In the genomic region with DNA sequence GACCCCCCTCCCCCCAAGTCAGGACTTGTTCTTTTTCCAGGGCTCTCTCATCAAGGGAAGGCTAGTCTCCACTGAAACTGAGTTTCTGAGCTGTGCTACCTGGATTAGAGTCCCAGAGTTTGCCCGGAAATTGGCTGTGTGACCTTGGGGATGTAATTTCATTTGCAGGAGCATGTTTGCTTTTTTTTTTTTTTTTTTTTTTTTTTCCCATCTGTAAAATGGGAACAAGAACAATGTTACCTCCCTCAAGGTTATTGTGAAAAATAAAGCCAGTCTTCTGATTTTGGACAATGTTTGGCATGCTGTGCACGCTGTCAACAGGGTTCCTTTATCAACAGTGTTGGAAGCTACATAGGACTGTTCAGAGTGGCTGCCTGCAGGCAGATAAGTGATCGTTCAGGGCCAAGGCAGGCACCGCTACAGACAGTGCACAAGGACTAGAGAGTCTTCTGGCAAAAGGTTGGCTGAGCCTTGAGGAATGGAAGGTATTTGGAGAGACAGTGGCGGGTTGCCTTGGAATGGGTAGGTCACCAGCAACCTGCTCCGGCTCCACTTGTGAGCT, we compare ENCODE assay signal across 9 mouse cellular contexts. TPM values are rescaled to one million over a fixed set of nuclear protein-coding genes. Genes with fewer than 3 reads are reported as not detected.
DNase-seq lines count a peak whose midpoint lies in the region; ATAC-seq and TF ChIP-seq lines count a peak whose summit lies in the region.
"Had no signal": no experiment of that assay in that cellular context is flagged by ENCODE, and none has a peak within 500 bp of the region (broad histone marks: within the 10 kb centered on the region; RNA-seq: fewer than 3 reads in every experiment).

No protein-coding gene starts in this region.

- H3K4me3 ChIP-seq in gastrocnemius, adult 2 months = peak overlapping the region; percentile 96
- H3K4me3 ChIP-seq in CH12.LX (replicated peaks in 1 of 3; ENCODE audit: low read depth in 2 of 3, low read length in 2 of 3, poor library complexity in 1 of 3) = peak overlapping the region; percentile 73 to 86 (median 75)
- H3K4me3 ChIP-seq in forebrain, embryonic 14.5 days (ENCODE audit: low read depth, low read length) = peak overlapping the region; percentile 94
- H3K4me3 ChIP-seq in liver, embryonic 16.5 days (ENCODE audit: low read depth, low read length) = peak overlapping the region; percentile 91

- no peak for TF ChIP-seq RAD21 in CH12.LX (IDR thresholded peaks at IDR 0.05; ENCODE audit: low read depth, low read length)

- H3K4me2 ChIP-seq in CH12.LX (ENCODE audit: insufficient read depth, low read depth, poor library complexity, severe bottlenecking) = peak overlapping the region; percentile 77
- peak overlapping the region; percentile 62 for H3K4me2 ChIP-seq in forebrain, embryonic 14.5 days (ENCODE audit: low read length)
- H3K4me2 ChIP-seq in liver, embryonic 16.5 days (ENCODE audit: low read depth, low read length) = peak overlapping the region; percentile 100

- intact Hi-C loops in gastrocnemius, adult 2 months (cut with DNase I) = no loop called here

- H3K79me2 ChIP-seq in CH12.LX (replicated peaks; ENCODE audit: control insufficient read depth, extremely low read depth, insufficient read depth, poor library complexity, severe bottlenecking) = peaks cover 8% of the 10 kb centered on the region

- no peaks in the 10 kb centered on the region for H3K27me3 ChIP-seq in CH12.LX (replicated peaks)
- no peaks in the 10 kb centered on the region for H3K27me3 ChIP-seq in forebrain, embryonic 14.5 days (replicated peaks; ENCODE audit: control insufficient read depth, insufficient read depth, low read length)
- H3K27me3 ChIP-seq in liver, embryonic 16.5 days (ENCODE audit: control insufficient read depth, insufficient read depth, low read depth, low read length) = no peaks in the 10 kb centered on the region

- peak overlapping the region; percentile 91 for H3K9ac ChIP-seq in CH12.LX (ENCODE audit: insufficient read depth, low read depth)
- peak overlapping the region; percentile 96; the same call in 1 of the 2 replicates for H3K9ac ChIP-seq in forebrain, embryonic 14.5 days (ENCODE audit: low read length)
- H3K9ac ChIP-seq in liver, embryonic 16.5 days (ENCODE audit: low read depth, low read length) = peak overlapping the region; percentile 89

- H3K36me3 ChIP-seq in CH12.LX (replicated peaks in 1 of 2; ENCODE audit: control insufficient read depth in 1 of 2, insufficient read depth in 1 of 2, low read length in 1 of 2) = peaks cover 28 to 46% of the 10 kb centered on the region in 2 experiments
- peaks cover 31% of the 10 kb centered on the region for H3K36me3 ChIP-seq in forebrain, embryonic 14.5 days (ENCODE audit: control insufficient read depth, insufficient read depth, low read length)
- peaks cover 5% of the 10 kb centered on the region; the same call in 1 of the 2 replicates for H3K36me3 ChIP-seq in liver, embryonic 16.5 days (ENCODE audit: control insufficient read depth, insufficient read depth)

- peak; percentile 36 for DNase-seq in gastrocnemius, adult 2 months
- DNase-seq in gastrocnemius, adult 8-10 months (ENCODE audit: low spot score in 2 of 2) = no peak
- no peak for DNase-seq in CH12.LX (ENCODE audit: extremely low read depth)
- no peak for DNase-seq in forebrain, embryonic 14.5 days (ENCODE audit: low spot score)
- no peak for DNase-seq in layer of hippocampus, adult 9-11 months
- DNase-seq in frontal cortex, postnatal 25 days (ENCODE audit: low spot score in 2 of 2) = no peak
- no peak for DNase-seq in gastrocnemius, postnatal 4 days (ENCODE audit: low spot score in 2 of 2)

- no peaks in the 10 kb centered on the region for H3K9me3 ChIP-seq in CH12.LX (replicated peaks; ENCODE audit: low read length)
- H3K9me3 ChIP-seq in forebrain, embryonic 14.5 days (replicated peaks; ENCODE audit: control insufficient read depth, low read length) = no peaks in the 10 kb centered on the region
- no peaks in the 10 kb centered on the region for H3K9me3 ChIP-seq in liver, embryonic 16.5 days (replicated peaks; ENCODE audit: control insufficient read depth, low read length)

- H3K27ac ChIP-seq in gastrocnemius, adult 2 months = peak overlapping the region; percentile 86
- H3K27ac ChIP-seq in CH12.LX (ENCODE audit: insufficient read depth, low read depth) = peak overlapping the region; percentile 64
- no peak overlapping the region for H3K27ac ChIP-seq in forebrain, embryonic 14.5 days (ENCODE audit: low read depth, low read length)
- H3K27ac ChIP-seq in liver, embryonic 16.5 days (ENCODE audit: low read length) = peak overlapping the region; percentile 83

- TF ChIP-seq CTCF in gastrocnemius, adult 2 months (IDR thresholded peaks at IDR 0.05) = no peak
- no peak for TF ChIP-seq CTCF in CH12.LX (conservative IDR thresholded peaks at IDR 0.05 in 1 of 2, IDR thresholded peaks at IDR 0.05 in 1 of 2; ENCODE audit: low read depth in 2 of 2, low read length in 2 of 2)

- 0 out of 2 replicates have a peak, but pooled peaks have one; percentile 5 for TF ChIP-seq EP300 in CH12.LX (IDR thresholded peaks at IDR 0.05; ENCODE audit: low read length)

- peaks cover 30 to 54% of the 10 kb centered on the region in 2 experiments for H3K4me1 ChIP-seq in CH12.LX (ENCODE audit: control insufficient read depth in 1 of 2, insufficient read depth in 2 of 2)
- H3K4me1 ChIP-seq in forebrain, embryonic 14.5 days (ENCODE audit: control insufficient read depth, insufficient read depth, low read length) = peaks cover 5% of the 10 kb centered on the region; the same call in 1 of the 2 replicates
- peaks cover 65% of the 10 kb centered on the region for H3K4me1 ChIP-seq in liver, embryonic 16.5 days (ENCODE audit: control insufficient read depth, low read depth, low read length)

- in situ Hi-C loops in CH12.LX (cut with MboI; ENCODE audit: low pct_ligation_motif_present, low pct_unique_long_range_greater_than_20kb, low sequenced_read_pairs) = no loop called here

- TF ChIP-seq POLR2A in CH12.LX (IDR thresholded peaks at IDR 0.05; ENCODE audit: low read depth, low read length) = no peak

- WGBS in forebrain, embryonic 14.5 days = 77% methylated on average over 6 of the region's 6 CpGs
- 29% methylated on average over 6 of the region's 6 CpGs for WGBS in liver, embryonic 16.5 days (ENCODE audit: insufficient replicate concordance)

- no peak for ATAC-seq in forebrain, embryonic 14.5 days
- ATAC-seq in liver, embryonic 16.5 days (ENCODE audit: low read depth) = peak; percentile 78

- dilution Hi-C loops in CH12.LX (cut with MboI; ENCODE audit: extremely low pct_ligation_motif_present, extremely low pct_unique_long_range_greater_than_20kb, low sequenced_read_pairs) = no loop called here

TF ChIP-seq in CH12.LX, 34 proteins besides CTCF, POLR2A, EP300 and RAD21 (continues in another document):
- TF ChIP-seq HCFC1 (IDR thresholded peaks at IDR 0.05; ENCODE audit: low read depth, low read length) (no peak), JUN (IDR thresholded peaks at IDR 0.05; ENCODE audit: insufficient read depth, low read depth, low read length) (no peak), JUND (conservative IDR thresholded peaks at IDR 0.05; ENCODE audit: low read depth, low read length) (no peak), ZMIZ1 (IDR thresholded peaks at IDR 0.05; ENCODE audit: low read depth, low read length) (no peak), RCOR1 (conservative IDR thresholded peaks at IDR 0.05; ENCODE audit: low read depth, low read length) (no peak)

RNA-seq across cellular contexts. Expression of a gene that starts 1.1 kb away (rescaled TPM):
- 1 to 10 TPM; 7.1 to 9.2 TPM for total RNA-seq in gastrocnemius, adult 2 months (2021)
- 10 to 100 TPM in 1 of 4 experiments, 1 to 10 TPM in 3; 5.3 to 14.9 (median 8.4) TPM for total RNA-seq in gastrocnemius, adult 8-10 months (2022)
- total RNA-seq in CH12.LX (2012; rRNA removed) (80.5 and 81.6 TPM in 2 replicates), CH12.LX (2014; rRNA removed) (197 and 227 TPM in 2 replicates)
- polyA plus RNA-seq in CH12.LX (2012; ENCODE audit: insufficient read length, low read depth) = 146 and 173 TPM in 2 replicates
- 72.5 and 73.8 TPM in 2 replicates for polyA plus RNA-seq in forebrain, embryonic 14.5 days (2014; fragmentation: Nextera tagmentation; extraction: Ambion mirVana)
- 22.7 and 24.1 TPM in 2 replicates for polyA plus RNA-seq in liver, embryonic 16.5 days (2015; fragmentation: Nextera tagmentation; extraction: Ambion mirVana)
- 10 to 100 TPM; 20.4 to 26.7 TPM for total RNA-seq in gastrocnemius, postnatal 4 days (2021)

RNA-seq across cellular contexts. Expression of a gene that starts 16.2 kb away (rescaled TPM):
- 10 to 100 TPM; 20.0 to 21.3 TPM for total RNA-seq in gastrocnemius, adult 2 months (2021)
- 10 to 100 TPM; 19.1 to 25.1 (median 21.3) TPM for total RNA-seq in gastrocnemius, adult 8-10 months (2022)
- total RNA-seq in CH12.LX (2012; rRNA removed) (51.2 and 53.1 TPM in 2 replicates), CH12.LX (2014; rRNA removed) (25.7 and 26.3 TPM in 2 replicates)
- polyA plus RNA-seq in CH12.LX (2012; ENCODE audit: insufficient read length, low read depth) = 51.8 and 65.4 TPM in 2 replicates
- polyA plus RNA-seq in forebrain, embryonic 14.5 days (2014; fragmentation: Nextera tagmentation; extraction: Ambion mirVana) = 46.8 and 51.0 TPM in 2 replicates
- 31.2 and 36.0 TPM in 2 replicates for polyA plus RNA-seq in liver, embryonic 16.5 days (2015; fragmentation: Nextera tagmentation; extraction: Ambion mirVana)
- total RNA-seq in gastrocnemius, postnatal 4 days (2021) = 10 to 100 TPM; 30.5 to 33.2 TPM

RNA-seq across cellular contexts. Expression of a gene that starts 21.6 kb away (rescaled TPM):
- total RNA-seq in gastrocnemius, adult 2 months (2021) = 1 to 10 TPM; 1.6 to 2.7 TPM
- total RNA-seq in gastrocnemius, adult 8-10 months (2022) = 1 to 10 TPM; 1.5 to 2.2 (median 1.7) TPM
- 23.6 and 90.2 TPM in 2 replicates for total RNA-seq in CH12.LX (2012; rRNA removed)
- 96.5 and 119 TPM in 2 replicates for total RNA-seq in CH12.LX (2014; rRNA removed)
- 20.4 and 25.0 TPM in 2 replicates for polyA plus RNA-seq in CH12.LX (2012; ENCODE audit: insufficient read length, low read depth)
- polyA plus RNA-seq in forebrain, embryonic 14.5 days (2014; fragmentation: Nextera tagmentation; extraction: Ambion mirVana) = 161 and 167 TPM in 2 replicates
- 15.0 and 19.6 TPM in 2 replicates for polyA plus RNA-seq in liver, embryonic 16.5 days (2015; fragmentation: Nextera tagmentation; extraction: Ambion mirVana)
- total RNA-seq in gastrocnemius, postnatal 4 days (2021) = 1 to 10 TPM; 1.4 to 2.2 TPM

RNA-seq across cellular contexts. Expression of a gene that starts 41.9 kb away (rescaled TPM):
- not detected for total RNA-seq in gastrocnemius, adult 2 months (2021)
- not detected for total RNA-seq in gastrocnemius, adult 8-10 months (2022)
- not detected in 2 replicates for total RNA-seq in CH12.LX (2012; rRNA removed)
- total RNA-seq in CH12.LX (2014; rRNA removed) = not detected in 2 replicates
- polyA plus RNA-seq in CH12.LX (2012; ENCODE audit: insufficient read length, low read depth) = not detected in 2 replicates
- not detected in 2 replicates for polyA plus RNA-seq in forebrain, embryonic 14.5 days (2014; fragmentation: Nextera tagmentation; extraction: Ambion mirVana)
- polyA plus RNA-seq in liver, embryonic 16.5 days (2015; fragmentation: Nextera tagmentation; extraction: Ambion mirVana) = not detected in 2 replicates
- not detected for total RNA-seq in gastrocnemius, postnatal 4 days (2021)
- polyA plus RNA-seq: gonadal fat pad, adult 2 months had no signal

RNA-seq across cellular contexts. Expression of a gene that starts 43.1 kb away (rescaled TPM):
- total RNA-seq in gastrocnemius, adult 2 months (2021) = 1 to 10 TPM in 1 of 2 experiments, under 1 TPM in 1; 0.81 to 2.0 TPM
- total RNA-seq in gastrocnemius, adult 8-10 months (2022) = 1 to 10 TPM; 2.2 to 2.8 (median 2.6) TPM
- total RNA-seq in CH12.LX (2012; rRNA removed) (57.0 and 57.2 TPM in 2 replicates), CH12.LX (2014; rRNA removed) (47.7 and 50.4 TPM in 2 replicates)
- 81.8 and 92.3 TPM in 2 replicates for polyA plus RNA-seq in CH12.LX (2012; ENCODE audit: insufficient read length, low read depth)
- 21.5 and 25.4 TPM in 2 replicates for polyA plus RNA-seq in forebrain, embryonic 14.5 days (2014; fragmentation: Nextera tagmentation; extraction: Ambion mirVana)
- 33.0 and 33.7 TPM in 2 replicates for polyA plus RNA-seq in liver, embryonic 16.5 days (2015; fragmentation: Nextera tagmentation; extraction: Ambion mirVana)
- 10 to 100 TPM; 14.6 to 16.1 TPM for total RNA-seq in gastrocnemius, postnatal 4 days (2021)

Comparison
In these comparisons a context has a peak if more than half of its experiments do, and no peak if none do; other contexts are left out.
1. RNA of a gene that starts 21.6 kb away (total RNA-seq): 23.6 to 119 TPM in CH12.LX; 1.6 to 2.7 TPM in gastrocnemius, adult 2 months, 1.4 to 2.2 TPM in gastrocnemius, postnatal 4 days and 1.5 to 2.2 TPM in gastrocnemius, adult 8-10 months; every median in the first group is over 4 times any median in the second.
2. Peak in every context shown above with its lines, with median percentiles within 50 percentile points of each other: H3K4me3 ChIP-seq, H3K4me2 ChIP-seq and H3K9ac ChIP-seq.